Mouse (Mus musculus) megakaryocyte-erythroid progenitor cell, adult 5-6 weeks (primary cell): Measurements from ENCODE around the gene Mfsd4b5. TPM values are rescaled to one million over a fixed set of nuclear protein-coding genes. Genes with fewer than 3 reads are reported as not detected.

ENCODE experiments used
- total RNA-seq, 2 experiments: library from RNA; stranded (forward) in 1 of 2; stranded (reverse) in 1 of 2; fragments of 200-1000, 215-1000 nt in 1 of 2; fragments of >200 nt in 1 of 2; fragmentation: Nextera tagmentation in 1 of 2; gene quantifications; 2 replicates each; pipeline ENCODE4 v1.2.3; 2014 to 2017

The Mfsd4b5 gene
- total RNA-seq, 2 experiments from 2014 or later: not detected

Other genes starting within 250 kb of the Mfsd4b5 start
- 3.9 and 8.7 TPM in 2 replicates for gene Mfsd4b4, start 87.4 kb downstream of the Mfsd4b5 start, total RNA-seq (2014; fragmentation: Nextera tagmentation)
- 3.7 and 5.1 TPM in 2 replicates for gene Mfsd4b4, start 87.4 kb downstream of the Mfsd4b5 start, total RNA-seq (2017)
- gene Mfsd4b2, start 59.7 kb downstream of the Mfsd4b5 start, total RNA-seq (2014; fragmentation: Nextera tagmentation): not detected in 2 replicates
- not detected in 2 replicates for gene Mfsd4b2, start 59.7 kb downstream of the Mfsd4b5 start, total RNA-seq (2017)
- gene Mfsd4b3, start 26.5 kb downstream of the Mfsd4b5 start, total RNA-seq (2014; fragmentation: Nextera tagmentation): not detected in 2 replicates
- gene Mfsd4b3, start 26.5 kb downstream of the Mfsd4b5 start, total RNA-seq (2017): not detected in 2 replicates
- not detected in 2 replicates for gene Mfsd4b1, start 38.6 kb upstream of the Mfsd4b5 start, total RNA-seq (2014; fragmentation: Nextera tagmentation)
- not detected in 2 replicates for gene Mfsd4b1, start 38.6 kb upstream of the Mfsd4b5 start, total RNA-seq (2017)
- gene Slc16a10, start 155.6 kb upstream of the Mfsd4b5 start, total RNA-seq (2014; fragmentation: Nextera tagmentation): 44.2 and 51.6 TPM in 2 replicates
- 27.1 and 35.5 TPM in 2 replicates for gene Slc16a10, start 155.6 kb upstream of the Mfsd4b5 start, total RNA-seq (2017)